Mouse (Mus musculus) liver, postnatal 0 days (tissue): ENCODE measurements around the gene Klf3. TPM values are rescaled to one million over a fixed set of nuclear protein-coding genes. Genes with fewer than 3 reads are reported as not detected.

Source experiments
- ATAC-seq: fragments of 200-750 bp; cut with Nextera tagmentation; 2 replicates; pipeline ENCODE4 v1.8.0; 2017; ENCODE audit warnings: mild to moderate bottlenecking, moderate library complexity
- DNase-seq: peaks from one replicate; pipeline ENCODE4 v3.0.0-alpha.2; 2016
- H3K27ac ChIP-seq: fragments of 300-500 bp; sonication (generic); 2 replicates; pipeline ENCODE4 v1.5.1; 2014; ENCODE audit warnings: antibody characterized with exemption, moderate library complexity, mild to moderate bottlenecking, low read depth
- H3K27me3 ChIP-seq: fragments of 300-500 bp; sonication (generic); 2 replicates; pipeline ENCODE4 v1.6.1; 2014; ENCODE audit warnings: low read length, control low read depth, mixed read lengths; ENCODE audit not compliant: insufficient read depth
- H3K36me3 ChIP-seq: fragments of 300-500 bp; sonication (generic); replicated peaks from 2 replicates; pipeline ENCODE4 v1.6.1; 2014; ENCODE audit warnings: mild to moderate bottlenecking, control low read depth, low read length, moderate library complexity, mixed read lengths; ENCODE audit not compliant: insufficient read depth
- H3K4me1 ChIP-seq: fragments of 300-500 bp; sonication (generic); 2 replicates; pipeline ENCODE4 v1.6.1; 2014; ENCODE audit warnings: antibody characterized with exemption, mild to moderate bottlenecking, control low read depth; ENCODE audit not compliant: insufficient read depth
- H3K4me2 ChIP-seq: fragments of 300-500 bp; sonication (generic); 2 replicates; pipeline ENCODE4 v1.6.1; 2014; ENCODE audit warnings: low read depth, mild to moderate bottlenecking, low read length, moderate library complexity, mixed read lengths
- H3K4me3 ChIP-seq: fragments of 300-500 bp; sonication (generic); 2 replicates; pipeline ENCODE4 v1.5.1; 2014; ENCODE audit warnings: low read depth, low read length
- H3K9ac ChIP-seq: fragments of 300-500 bp; sonication (generic); replicated peaks from 2 replicates; pipeline ENCODE4 v1.6.1; 2014; ENCODE audit warnings: mild to moderate bottlenecking, moderate library complexity
- H3K9me3 ChIP-seq: fragments of 300-500 bp; sonication (generic); 2 replicates; pipeline ENCODE4 v1.6.1; 2016; ENCODE audit warnings: mild to moderate bottlenecking, control low read depth, low read length, mixed read lengths
- CTCF ChIP-seq: sonication (generic); IDR thresholded peaks from 2 replicates; pipeline ENCODE4 v1.5.1; 2016; ENCODE audit warnings: antibody characterized with exemption, low read depth
- EP300 ChIP-seq: IDR thresholded peaks from 2 replicates; pipeline ENCODE4 v1.6.1; 2016; ENCODE audit warnings: antibody characterized with exemption, low read depth, mild to moderate bottlenecking
- WGBS: fragments of 180-500 bp; shearing (Covaris S2); extraction: QIAGEN DNeasy Blood & Tissue Kit; methylation state at CpG from one replicate; pipeline ENCODE4 v1.1.7; 2014; ENCODE audit not compliant: insufficient replicate concordance; 5-methylcytosine and 5-hydroxymethylcytosine counted together
- polyA plus RNA-seq: library from polyadenylated mRNA; unstranded; fragments of >200 nt; fragmentation: Nextera tagmentation; extraction: Ambion mirVana; gene quantifications from 2 replicates; pipeline ENCODE4 v1.2.1, GENCODE M21; 2015

Gene Klf3
- polyA plus RNA-seq, 1 experiment from 2014 or later: 65.7 TPM

DNA sequence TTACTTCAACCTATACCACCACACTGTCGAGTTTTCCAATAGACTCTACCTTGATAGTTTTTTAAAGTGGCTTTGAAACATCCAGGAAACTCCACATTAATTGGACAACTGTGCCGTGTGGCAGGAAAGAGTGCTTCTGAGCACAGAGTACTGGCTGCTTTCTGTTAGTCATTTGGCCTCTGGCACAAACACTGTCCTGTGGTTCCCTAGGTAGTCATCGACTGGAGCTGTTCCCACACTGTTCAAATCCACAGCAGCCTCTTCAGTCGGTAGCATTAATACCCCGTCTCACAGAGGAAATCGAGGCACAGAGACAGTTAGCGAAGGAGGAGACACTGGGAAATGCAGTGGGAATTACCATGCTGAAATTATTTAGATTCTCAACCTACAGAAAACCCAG, 22.3 kb downstream of the Klf3 start:
- no peak overlapping the region for H3K4me3 ChIP-seq
- H3K36me3 ChIP-seq: peaks cover 99% of the 10 kb centered on the region
- no peaks in the 10 kb centered on the region for H3K27me3 ChIP-seq
- no peak overlapping the region for H3K9ac ChIP-seq
- H3K4me2 ChIP-seq: no peak overlapping the region
- WGBS: 87% methylated on average over 7 of the region's 7 CpGs
- no peaks in the 10 kb centered on the region for H3K9me3 ChIP-seq
- no peak overlapping the region for H3K27ac ChIP-seq
- TF ChIP-seq EP300 (no peak), CTCF (no peak)
- no peaks in the 10 kb centered on the region for H3K4me1 ChIP-seq
- ATAC-seq: no peak
- DNase-seq: no peak

DNA sequence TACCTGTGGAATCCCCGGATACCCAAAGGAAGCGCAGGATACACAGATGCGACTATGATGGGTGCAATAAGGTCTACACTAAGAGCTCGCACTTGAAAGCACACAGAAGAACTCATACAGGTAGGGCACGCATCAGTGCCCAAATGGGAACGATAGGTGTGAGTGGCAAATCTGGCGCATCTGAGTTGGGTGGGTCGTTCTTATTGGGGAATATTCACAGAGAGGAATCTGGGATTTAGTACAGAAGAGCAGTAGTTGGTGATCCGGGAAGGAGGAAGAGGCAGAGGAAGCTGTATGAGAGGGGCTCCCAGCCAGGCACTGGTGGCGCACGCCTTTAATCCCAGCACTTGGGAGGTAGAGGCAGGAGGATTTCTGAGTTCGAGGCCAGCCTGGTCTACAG, 24.0 kb downstream of the Klf3 start:
- ATAC-seq (no peak), DNase-seq (no peak)
- no peaks in the 10 kb centered on the region for H3K9me3 ChIP-seq
- 93% methylated on average over 12 of the region's 12 CpGs for WGBS
- no peaks in the 10 kb centered on the region for H3K27me3 ChIP-seq
- no peak overlapping the region for H3K27ac ChIP-seq
- H3K4me2 ChIP-seq: no peak overlapping the region
- H3K9ac ChIP-seq: no peak overlapping the region
- H3K4me3 ChIP-seq: no peak overlapping the region
- no peak for TF ChIP-seq CTCF
- TF ChIP-seq EP300: no peak
- H3K4me1 ChIP-seq: no peaks in the 10 kb centered on the region
- peaks cover 93% of the 10 kb centered on the region for H3K36me3 ChIP-seq

DNA sequence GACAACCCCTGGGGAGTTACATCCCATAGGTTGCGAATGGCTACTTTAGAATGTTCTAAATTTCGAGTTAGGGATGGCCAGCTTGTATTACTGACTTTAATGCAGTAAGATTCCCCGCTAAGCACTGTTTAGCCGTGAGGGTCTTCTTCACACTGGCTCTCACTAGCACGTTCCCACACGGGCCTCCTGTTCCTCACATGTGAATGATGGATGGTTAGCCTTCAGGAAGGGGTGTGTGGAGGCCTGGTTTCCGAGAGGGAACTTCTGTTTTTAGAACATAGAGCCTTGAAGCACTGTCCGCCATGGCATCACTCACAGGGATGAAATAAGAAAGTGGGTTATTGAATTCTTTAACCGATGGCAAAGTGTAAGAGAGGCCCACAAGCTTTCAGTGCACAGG, 25.1 kb downstream of the Klf3 start:
- H3K4me3 ChIP-seq: no peak overlapping the region
- H3K4me1 ChIP-seq: no peaks in the 10 kb centered on the region
- TF ChIP-seq EP300 (no peak), CTCF (no peak)
- no peak overlapping the region for H3K9ac ChIP-seq
- H3K36me3 ChIP-seq: peaks cover 81% of the 10 kb centered on the region
- no peak for ATAC-seq
- no peak overlapping the region for H3K27ac ChIP-seq
- no peak for DNase-seq
- 54% methylated on average over 9 of the region's 9 CpGs for WGBS
- no peaks in the 10 kb centered on the region for H3K27me3 ChIP-seq
- no peak overlapping the region for H3K4me2 ChIP-seq
- no peaks in the 10 kb centered on the region for H3K9me3 ChIP-seq

DNA sequence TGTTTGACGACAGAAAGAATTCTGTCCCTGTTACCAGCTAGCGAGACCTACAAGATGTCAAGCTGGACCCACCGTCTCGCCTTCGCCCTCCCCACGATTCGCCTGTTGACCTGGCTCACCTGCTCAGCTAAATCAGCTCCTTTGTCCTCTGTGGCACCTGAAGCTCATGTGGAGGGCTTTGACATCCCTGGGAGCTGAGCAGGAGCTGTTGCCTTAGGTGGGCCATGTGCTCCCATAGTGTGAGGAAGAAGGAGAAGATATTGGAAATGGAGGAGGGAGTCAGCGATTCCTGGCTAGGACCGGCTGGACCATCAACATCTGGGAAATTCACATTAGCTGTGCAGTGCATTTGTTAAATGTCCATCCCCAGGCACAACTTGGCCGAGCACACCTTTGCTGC, 26.4 kb downstream of the Klf3 start:
- Histone ChIP-seq H3K27me3 (no peaks in the 10 kb centered on the region), H3K36me3 (peaks cover 68% of the 10 kb centered on the region), H3K9ac (no peak overlapping the region), H3K27ac (no peak overlapping the region), H3K4me2 (no peak overlapping the region), H3K9me3 (no peaks in the 10 kb centered on the region), H3K4me1 (no peaks in the 10 kb centered on the region), H3K4me3 (no peak overlapping the region)
- TF ChIP-seq EP300: no peak
- no peak for TF ChIP-seq CTCF
- 92% methylated on average over 10 of the region's 10 CpGs for WGBS
- ATAC-seq: no peak
- DNase-seq: no peak

- no peaks in the 10 kb centered on the region for H3K27me3 ChIP-seq
These were observed 27.6 kb downstream of the Klf3 start for GRCm38 (mm10) chr5:64830773-64831172.

DNA sequence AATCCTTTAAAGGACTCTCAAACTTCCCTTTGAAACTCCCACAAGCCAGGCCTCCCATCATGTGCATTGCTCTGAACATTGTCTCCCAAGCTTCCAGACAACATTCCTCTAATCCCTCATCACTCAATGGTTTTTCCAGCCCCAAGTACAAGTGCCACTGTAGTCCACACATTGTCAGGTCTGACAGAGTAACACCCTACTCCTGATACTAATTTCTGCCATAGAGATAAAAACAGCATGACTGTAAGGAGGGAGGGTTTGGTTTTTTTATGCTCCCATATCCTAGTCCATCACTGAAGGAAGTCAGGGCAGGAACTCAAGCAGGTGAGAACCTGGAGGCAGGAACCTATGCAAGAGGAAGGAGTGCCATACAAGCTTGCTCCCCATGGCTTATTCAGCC, 30.2 kb downstream of the Klf3 start:
- DNase-seq (no peak), ATAC-seq (no peak)
- no peaks in the 10 kb centered on the region for H3K9me3 ChIP-seq
- no peaks in the 10 kb centered on the region for H3K27me3 ChIP-seq
- TF ChIP-seq CTCF (no peak), EP300 (no peak)
- H3K27ac ChIP-seq: no peak overlapping the region
- no peaks in the 10 kb centered on the region for H3K4me1 ChIP-seq
- no peak overlapping the region for H3K4me3 ChIP-seq
- peaks cover 30% of the 10 kb centered on the region for H3K36me3 ChIP-seq
- no peak overlapping the region for H3K9ac ChIP-seq
- H3K4me2 ChIP-seq: no peak overlapping the region

More at GRCm38 (mm10) chr5:64830773-64831172, 27.6 kb downstream of the Klf3 start:
- WGBS: 80% methylated on average over 3 of the region's 3 CpGs
- ATAC-seq: no peak
- Histone ChIP-seq H3K36me3 (peaks cover 57% of the 10 kb centered on the region), H3K27ac (no peak overlapping the region), H3K4me1 (no peaks in the 10 kb centered on the region), H3K9ac (no peak overlapping the region), H3K4me3 (no peak overlapping the region), H3K9me3 (no peaks in the 10 kb centered on the region), H3K4me2 (no peak overlapping the region)
- TF ChIP-seq CTCF (no peak), EP300 (no peak)
- DNase-seq: no peak

DNA sequence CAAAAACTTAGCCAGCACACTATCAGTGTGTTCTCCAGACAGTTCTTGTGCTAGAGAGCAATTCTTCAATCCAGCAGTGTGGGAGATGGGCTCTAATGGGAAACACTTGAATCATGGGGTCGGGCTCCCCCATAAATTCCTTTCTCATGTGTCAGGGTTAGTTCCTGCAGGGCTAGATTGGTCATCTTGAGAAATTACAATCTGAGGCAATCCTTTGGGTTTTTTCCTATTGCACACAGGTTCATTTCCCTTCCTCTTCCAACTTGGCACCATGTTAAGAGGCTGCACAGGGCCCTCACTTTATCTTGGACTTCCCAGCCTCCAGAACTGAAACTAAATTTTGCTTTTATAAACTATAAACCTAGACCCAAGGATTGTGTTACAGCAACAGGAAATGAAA, 31.0 kb downstream of the Klf3 start:
- Histone ChIP-seq H3K4me2 (no peak overlapping the region), H3K36me3 (peaks cover 22% of the 10 kb centered on the region), H3K4me1 (no peaks in the 10 kb centered on the region), H3K9ac (no peak overlapping the region), H3K4me3 (no peak overlapping the region), H3K9me3 (no peaks in the 10 kb centered on the region), H3K27ac (no peak overlapping the region), H3K27me3 (no peaks in the 10 kb centered on the region)
- ATAC-seq (no peak), DNase-seq (no peak)
- WGBS: 50% methylated on average over 1 of the region's 1 CpGs
- TF ChIP-seq EP300: no peak
